17 mouse cellular contexts compared by ENCODE assay signal in genomic region chr10:120610076-120610475, GRCm38 (mm10).
DNase-seq lines count a peak whose midpoint lies in the region; ATAC-seq and TF ChIP-seq lines count a peak whose summit lies in the region.
"Had no signal": no experiment of that assay in that cellular context is flagged by ENCODE, and none has a peak within 500 bp of the region (broad histone marks: within the 10 kb centered on the region; RNA-seq: fewer than 3 reads in every experiment).

No protein-coding gene starts in this region.

- no peaks in the 10 kb centered on the region for H3K36me3 ChIP-seq in heart, embryonic 11.5 days (ENCODE audit: control insufficient read depth, insufficient read depth, low read length)
- no peaks in the 10 kb centered on the region for H3K36me3 ChIP-seq in midbrain, embryonic 14.5 days (ENCODE audit: control insufficient read depth, insufficient read depth, low read length)
- H3K36me3 ChIP-seq: kidney, embryonic 15.5 days had no signal

- no peaks in the 10 kb centered on the region for H3K4me1 ChIP-seq in heart, embryonic 11.5 days (ENCODE audit: control insufficient read depth, insufficient read depth, low read length)
- no peaks in the 10 kb centered on the region for H3K4me1 ChIP-seq in midbrain, embryonic 14.5 days (ENCODE audit: control insufficient read depth, insufficient read depth, low read length)

- no peak overlapping the region for H3K4me2 ChIP-seq in heart, embryonic 11.5 days
- no peak overlapping the region for H3K4me2 ChIP-seq in midbrain, embryonic 14.5 days (ENCODE audit: low read length)
- H3K4me2 ChIP-seq: kidney, embryonic 15.5 days; liver, embryonic 11.5 days had no signal

- H3K27ac ChIP-seq in heart, embryonic 11.5 days (ENCODE audit: low read depth, low read length) = no peak overlapping the region
- no peak overlapping the region for H3K27ac ChIP-seq in midbrain, embryonic 14.5 days (replicated peaks; ENCODE audit: low read depth, low read length)
- H3K27ac ChIP-seq in gastrocnemius, adult 2 months = no peak overlapping the region
- no peak overlapping the region for H3K27ac ChIP-seq in layer of hippocampus, adult 2 months
- H3K27ac ChIP-seq: kidney, embryonic 15.5 days had no signal

- WGBS in heart, embryonic 11.5 days (ENCODE audit: insufficient replicate concordance) = 76% methylated on average over 10 of the region's 10 CpGs
- 74% methylated on average over 10 of the region's 10 CpGs for WGBS in midbrain, embryonic 14.5 days

- intact Hi-C loops in left cerebral cortex, postnatal 25 days (cut with DNase I) = no loop called here
- intact Hi-C loops in gastrocnemius, adult 2 months (cut with DNase I) = no loop called here

- H3K9ac ChIP-seq in heart, embryonic 11.5 days (ENCODE audit: low read depth, low read length) = no peak overlapping the region
- H3K9ac ChIP-seq in midbrain, embryonic 14.5 days (replicated peaks; ENCODE audit: low read length) = no peak overlapping the region
- H3K9ac ChIP-seq: forebrain, postnatal 0 days; kidney, embryonic 15.5 days had no signal

- no peaks in the 10 kb centered on the region for H3K9me3 ChIP-seq in heart, embryonic 11.5 days (replicated peaks; ENCODE audit: control insufficient read depth, low read length)
- no peaks in the 10 kb centered on the region for H3K9me3 ChIP-seq in midbrain, embryonic 14.5 days (ENCODE audit: control insufficient read depth, low read length)
- H3K9me3 ChIP-seq: kidney, embryonic 15.5 days; megakaryocyte, embryonic 14.5 days had no signal

- ATAC-seq in heart, embryonic 11.5 days (replicated peaks; ENCODE audit: insufficient number of reproducible peaks, low FRiP score, low TSS enrichment) = no peak
- no peak for ATAC-seq in midbrain, embryonic 14.5 days (ENCODE audit: low FRiP score, low TSS enrichment)
- ATAC-seq: forebrain, postnatal 0 days had no signal

- TF ChIP-seq CTCF in gastrocnemius, adult 2 months (IDR thresholded peaks at IDR 0.05) = no peak
- no peak for TF ChIP-seq CTCF in layer of hippocampus, adult 2 months (conservative IDR thresholded peaks at IDR 0.05)

- H3K4me3 ChIP-seq in heart, embryonic 11.5 days (ENCODE audit: low read depth, low read length) = no peak overlapping the region
- H3K4me3 ChIP-seq in midbrain, embryonic 14.5 days (replicated peaks; ENCODE audit: low read depth, low read length) = no peak overlapping the region
- H3K4me3 ChIP-seq in gastrocnemius, adult 2 months = no peak overlapping the region
- H3K4me3 ChIP-seq in layer of hippocampus, adult 2 months = no peak overlapping the region
- H3K4me3 ChIP-seq: kidney, embryonic 15.5 days; megakaryocyte, embryonic 14.5 days had no signal

- no peaks in the 10 kb centered on the region for H3K27me3 ChIP-seq in heart, embryonic 11.5 days (ENCODE audit: control insufficient read depth, insufficient read depth, low read length)
- H3K27me3 ChIP-seq in midbrain, embryonic 14.5 days (ENCODE audit: control insufficient read depth, insufficient read depth, low read length) = no peaks in the 10 kb centered on the region
- H3K27me3 ChIP-seq: kidney, embryonic 15.5 days had no signal

- DNase-seq in heart, adult 11 months = peak; percentile 88
- peak; percentile 80 for DNase-seq in 3134 (ENCODE audit: extremely low read depth, insufficient read length, low spot score)
- peak; percentile 72 for DNase-seq in NIH3T3 (ENCODE audit: low read depth)
- peak; percentile 20 to 40 for DNase-seq in left cerebral cortex, postnatal 25 days (ENCODE audit: low spot score in 2 of 2)
- no peak for DNase-seq in midbrain, embryonic 14.5 days
- DNase-seq in gastrocnemius, adult 2 months = no peak
- DNase-seq in layer of hippocampus, adult 2 months (ENCODE audit: low spot score in 2 of 2) = no peak
- DNase-seq: adrenal gland, adult 2 months; cerebellum, adult 9-10 months; forebrain, postnatal 0 days; gastrocnemius, postnatal 36 days; layer of hippocampus, postnatal 36 days; thymus, postnatal 14 days had no signal

Comparison
In these comparisons a context has a peak if more than half of its experiments do, and no peak if none do; other contexts are left out.
1. DNase-seq: peak in heart, adult 11 months (single experiment), 3134 (single experiment), NIH3T3 (single experiment) and left cerebral cortex, postnatal 25 days (2 of 2); none in midbrain, embryonic 14.5 days (single experiment), gastrocnemius, adult 2 months (single experiment) and layer of hippocampus, adult 2 months (0 of 2).